Mouse (Mus musculus): Measurements from ENCODE around the gene Dscaml1. TPM values are rescaled to one million over a fixed set of nuclear protein-coding genes. Genes with fewer than 3 reads are reported as not detected.

Gene Dscaml1
- polyA plus RNA-seq, 1 experiment from 2014 or later, result 0.54 TPM

GRCm38 (mm10) chr9:45533253-45533652 is 106.8 kb downstream of the Dscaml1 start:
- no peak for ATAC-seq (replicated peaks; ENCODE audit: extremely low read depth, insufficient read depth, low FRiP score)
- WGBS, result 84% methylated on average over 2 of the region's 2 CpGs
- Histone ChIP-seq H3K27ac (ENCODE audit: low read length) (no peak overlapping the region), H3K4me2 (ENCODE audit: low read depth, low read length) (no peak overlapping the region), H3K36me3 (ENCODE audit: control insufficient read depth, insufficient read depth) (no peaks in the 10 kb centered on the region), H3K9ac (ENCODE audit: low read length) (no peak overlapping the region), H3K4me1 (ENCODE audit: control insufficient read depth, insufficient read depth, low read length) (peaks cover 4% of the 10 kb centered on the region; the same call in 1 of the 2 replicates), H3K4me3 (ENCODE audit: low read length) (no peak overlapping the region), H3K9me3 (replicated peaks; ENCODE audit: control insufficient read depth, low read length) (no peaks in the 10 kb centered on the region), H3K27me3 (ENCODE audit: control insufficient read depth, insufficient read depth, low read length) (no peaks in the 10 kb centered on the region)

- H3K36me3 ChIP-seq (ENCODE audit: control insufficient read depth, insufficient read depth), result no peaks in the 10 kb centered on the region
- no peak overlapping the region for H3K27ac ChIP-seq (ENCODE audit: low read length)
- H3K4me1 ChIP-seq (ENCODE audit: control insufficient read depth, insufficient read depth, low read length), result no peaks in the 10 kb centered on the region; the same call in 1 of the 2 replicates
- no peaks in the 10 kb centered on the region for H3K27me3 ChIP-seq (ENCODE audit: control insufficient read depth, insufficient read depth, low read length)
- ATAC-seq (replicated peaks; ENCODE audit: extremely low read depth, insufficient read depth, low FRiP score), result no peak
- WGBS, result 76% methylated on average over 8 of the region's 8 CpGs
- no peaks in the 10 kb centered on the region for H3K9me3 ChIP-seq (replicated peaks; ENCODE audit: control insufficient read depth, low read length)
- H3K4me3 ChIP-seq (ENCODE audit: low read length), result no peak overlapping the region
- H3K9ac ChIP-seq (ENCODE audit: low read length), result no peak overlapping the region
- no peak overlapping the region for H3K4me2 ChIP-seq (ENCODE audit: low read depth, low read length)
These were observed 108.1 kb downstream of the Dscaml1 start for GRCm38 (mm10) chr9:45534472-45534988.

- ATAC-seq (replicated peaks; ENCODE audit: extremely low read depth, insufficient read depth, low FRiP score), result no peak
- H3K36me3 ChIP-seq (ENCODE audit: control insufficient read depth, insufficient read depth), result no peaks in the 10 kb centered on the region
These were observed 111.2 kb downstream of the Dscaml1 start for GRCm38 (mm10) chr9:45537649-45538048.

GRCm38 (mm10) chr9:45539265-45540044 is 113.0 kb downstream of the Dscaml1 start:
- Histone ChIP-seq H3K27me3 (ENCODE audit: control insufficient read depth, insufficient read depth, low read length) (no peaks in the 10 kb centered on the region), H3K4me1 (ENCODE audit: control insufficient read depth, insufficient read depth, low read length) (no peaks in the 10 kb centered on the region), H3K9ac (ENCODE audit: low read length) (no peak overlapping the region), H3K4me3 (ENCODE audit: low read length) (no peak overlapping the region), H3K27ac (ENCODE audit: low read length) (no peak overlapping the region), H3K4me2 (ENCODE audit: low read depth, low read length) (no peak overlapping the region), H3K36me3 (ENCODE audit: control insufficient read depth, insufficient read depth) (no peaks in the 10 kb centered on the region), H3K9me3 (replicated peaks; ENCODE audit: control insufficient read depth, low read length) (no peaks in the 10 kb centered on the region)
- 69% methylated on average over 14 of the region's 14 CpGs for WGBS
- ATAC-seq (replicated peaks; ENCODE audit: extremely low read depth, insufficient read depth, low FRiP score), result no peak

More at GRCm38 (mm10) chr9:45537649-45538048, 111.2 kb downstream of the Dscaml1 start:
- no peak overlapping the region for H3K27ac ChIP-seq (ENCODE audit: low read length)
- H3K4me3 ChIP-seq (ENCODE audit: low read length), result no peak overlapping the region
- no peak overlapping the region for H3K9ac ChIP-seq (ENCODE audit: low read length)
- H3K9me3 ChIP-seq (replicated peaks; ENCODE audit: control insufficient read depth, low read length), result no peaks in the 10 kb centered on the region
- H3K4me2 ChIP-seq (ENCODE audit: low read depth, low read length), result no peak overlapping the region
- WGBS, result 69% methylated on average over 7 of the region's 7 CpGs
- no peaks in the 10 kb centered on the region for H3K27me3 ChIP-seq (ENCODE audit: control insufficient read depth, insufficient read depth, low read length)
- no peaks in the 10 kb centered on the region for H3K4me1 ChIP-seq (ENCODE audit: control insufficient read depth, insufficient read depth, low read length)

- Histone ChIP-seq H3K4me2 (ENCODE audit: low read depth, low read length) (no peak overlapping the region), H3K36me3 (ENCODE audit: control insufficient read depth, insufficient read depth) (no peaks in the 10 kb centered on the region), H3K9ac (ENCODE audit: low read length) (no peak overlapping the region), H3K4me3 (ENCODE audit: low read length) (no peak overlapping the region), H3K9me3 (replicated peaks; ENCODE audit: control insufficient read depth, low read length) (no peaks in the 10 kb centered on the region), H3K27ac (ENCODE audit: low read length) (no peak overlapping the region), H3K27me3 (ENCODE audit: control insufficient read depth, insufficient read depth, low read length) (0 out of 2 replicates have a peak, but pooled peaks cover 2% of the 10 kb centered on the region), H3K4me1 (ENCODE audit: control insufficient read depth, insufficient read depth, low read length) (no peaks in the 10 kb centered on the region)
- ATAC-seq (replicated peaks; ENCODE audit: extremely low read depth, insufficient read depth, low FRiP score), result no peak
- WGBS, result 51% methylated on average over 13 of the region's 13 CpGs
These were observed 119.7 kb downstream of the Dscaml1 start for GRCm38 (mm10) chr9:45546024-45546638.

GRCm38 (mm10) chr9:45546902-45547578 is 120.6 kb downstream of the Dscaml1 start:
- no peaks in the 10 kb centered on the region for H3K36me3 ChIP-seq (ENCODE audit: control insufficient read depth, insufficient read depth)
- no peaks in the 10 kb centered on the region for H3K9me3 ChIP-seq (replicated peaks; ENCODE audit: control insufficient read depth, low read length)
- ATAC-seq (replicated peaks; ENCODE audit: extremely low read depth, insufficient read depth, low FRiP score), result no peak
- no peaks in the 10 kb centered on the region for H3K4me1 ChIP-seq (ENCODE audit: control insufficient read depth, insufficient read depth, low read length)
- WGBS, result 66% methylated on average over 7 of the region's 7 CpGs
- 0 out of 2 replicates have a peak, but pooled peaks cover 2% of the 10 kb centered on the region for H3K27me3 ChIP-seq (ENCODE audit: control insufficient read depth, insufficient read depth, low read length)
- H3K27ac ChIP-seq (ENCODE audit: low read length), result no peak overlapping the region
- no peak overlapping the region for H3K4me3 ChIP-seq (ENCODE audit: low read length)
- H3K9ac ChIP-seq (ENCODE audit: low read length), result no peak overlapping the region
- H3K4me2 ChIP-seq (ENCODE audit: low read depth, low read length), result no peak overlapping the region

- no peak overlapping the region for H3K4me3 ChIP-seq (ENCODE audit: low read length)
- ATAC-seq (replicated peaks; ENCODE audit: extremely low read depth, insufficient read depth, low FRiP score), result no peak
- no peak overlapping the region for H3K9ac ChIP-seq (ENCODE audit: low read length)
- H3K27ac ChIP-seq (ENCODE audit: low read length), result no peak overlapping the region
- H3K4me1 ChIP-seq (ENCODE audit: control insufficient read depth, insufficient read depth, low read length), result no peaks in the 10 kb centered on the region
- 0 out of 2 replicates have a peak, but pooled peaks cover 2% of the 10 kb centered on the region for H3K27me3 ChIP-seq (ENCODE audit: control insufficient read depth, insufficient read depth, low read length)
- no peak overlapping the region for H3K4me2 ChIP-seq (ENCODE audit: low read depth, low read length)
- no peaks in the 10 kb centered on the region for H3K9me3 ChIP-seq (replicated peaks; ENCODE audit: control insufficient read depth, low read length)
- WGBS, result 52% methylated on average over 5 of the region's 5 CpGs
- H3K36me3 ChIP-seq (ENCODE audit: control insufficient read depth, insufficient read depth), result no peaks in the 10 kb centered on the region
These were observed 123.4 kb downstream of the Dscaml1 start for GRCm38 (mm10) chr9:45549796-45550195.

- no peak overlapping the region for H3K4me3 ChIP-seq (ENCODE audit: low read length)
- ATAC-seq (replicated peaks; ENCODE audit: extremely low read depth, insufficient read depth, low FRiP score), result no peak
These were observed 123.8 kb downstream of the Dscaml1 start for GRCm38 (mm10) chr9:45550210-45550609.

More at GRCm38 (mm10) chr9:45550210-45550609, 123.8 kb downstream of the Dscaml1 start:
- Histone ChIP-seq H3K27me3 (ENCODE audit: control insufficient read depth, insufficient read depth, low read length) (0 out of 2 replicates have a peak, but pooled peaks cover 2% of the 10 kb centered on the region), H3K4me1 (ENCODE audit: control insufficient read depth, insufficient read depth, low read length) (no peaks in the 10 kb centered on the region), H3K36me3 (ENCODE audit: control insufficient read depth, insufficient read depth) (no peaks in the 10 kb centered on the region), H3K4me2 (ENCODE audit: low read depth, low read length) (no peak overlapping the region), H3K9ac (ENCODE audit: low read length) (no peak overlapping the region), H3K9me3 (replicated peaks; ENCODE audit: control insufficient read depth, low read length) (no peaks in the 10 kb centered on the region), H3K27ac (ENCODE audit: low read length) (no peak overlapping the region)
- 54% methylated on average over 6 of the region's 6 CpGs for WGBS

Data from heart, embryonic 16.5 days (tissue).